Mouse (Mus musculus) limb, embryonic 11.5 days (tissue): Measurements from ENCODE around the gene Gsk3b. TPM values are rescaled to one million over a fixed set of nuclear protein-coding genes. Genes with fewer than 3 reads are reported as not detected.

ENCODE experiments used
- ATAC-seq: fragments of 200-750 bp; cut with Nextera tagmentation; 2 replicates; pipeline ENCODE4 v1.8.0; 2017; ENCODE audit warnings: low read depth; ENCODE audit not compliant: insufficient number of reproducible peaks, low FRiP score, low TSS enrichment
- DNase-seq: peaks from one replicate; pipeline ENCODE4 v3.0.0-alpha.2; 2015; ENCODE audit warnings: low spot score
- H3K27ac ChIP-seq: fragments of 300-500 bp; sonication (generic); replicated peaks from 2 replicates; pipeline ENCODE4 v1.5.1; 2014; ENCODE audit warnings: low read depth, mild to moderate bottlenecking, low read length
- H3K27me3 ChIP-seq: fragments of 300-500 bp; sonication (generic); 2 replicates; pipeline ENCODE4 v1.6.1; 2014; ENCODE audit warnings: mild to moderate bottlenecking, low read length, mixed read lengths; ENCODE audit not compliant: control insufficient read depth, insufficient read depth
- H3K36me3 ChIP-seq: fragments of 300-500 bp; sonication (generic); 2 replicates; pipeline ENCODE4 v1.6.1; 2014; ENCODE audit warnings: mild to moderate bottlenecking, low read length, moderate library complexity, mixed read lengths; ENCODE audit not compliant: control insufficient read depth, insufficient read depth
- H3K4me1 ChIP-seq: fragments of 300-500 bp; sonication (generic); 2 replicates; pipeline ENCODE4 v1.6.1; 2014; ENCODE audit warnings: low read length, mixed read lengths; ENCODE audit not compliant: control insufficient read depth, insufficient read depth
- H3K4me2 ChIP-seq: fragments of 300-500 bp; sonication (generic); 2 replicates; pipeline ENCODE4 v1.6.1; 2014; ENCODE audit warnings: low read depth, mild to moderate bottlenecking, moderate library complexity; ENCODE audit not compliant: severe bottlenecking
- H3K4me3 ChIP-seq: fragments of 300-500 bp; sonication (generic); 2 replicates; pipeline ENCODE4 v1.5.1; 2014; ENCODE audit warnings: low read depth, low read length
- H3K9ac ChIP-seq: fragments of 300-500 bp; sonication (generic); 2 replicates; pipeline ENCODE4 v1.6.1; 2014; ENCODE audit warnings: mild to moderate bottlenecking, low read length
- H3K9me3 ChIP-seq: fragments of 300-500 bp; sonication (generic); 2 replicates; pipeline ENCODE4 v1.6.1; 2016; ENCODE audit warnings: low read length; ENCODE audit not compliant: control insufficient read depth
- WGBS: fragments of 180-500 bp; shearing (Covaris S2); extraction: QIAGEN DNeasy Blood & Tissue Kit; methylation state at CpG from one replicate; pipeline ENCODE4 v1.1.7; 2014; 5-methylcytosine and 5-hydroxymethylcytosine counted together
- polyA plus RNA-seq: library from polyadenylated mRNA; unstranded; fragments of >200 nt; fragmentation: Nextera tagmentation; extraction: Ambion mirVana; gene quantifications from 2 replicates; pipeline ENCODE4 v1.2.1, GENCODE M21; 2014

The Gsk3b gene
- polyA plus RNA-seq, 1 experiment from 2014 or later = 70.4 TPM

- no peak overlapping the region for H3K27ac ChIP-seq
- 79% methylated on average over 14 of the region's 14 CpGs for WGBS
- no peak for DNase-seq
- no peak overlapping the region for H3K4me3 ChIP-seq
- no peaks in the 10 kb centered on the region for H3K36me3 ChIP-seq
- H3K9ac ChIP-seq = no peak overlapping the region
- no peak for ATAC-seq
- H3K27me3 ChIP-seq = no peaks in the 10 kb centered on the region
- H3K4me2 ChIP-seq = no peak overlapping the region
- no peaks in the 10 kb centered on the region; the same call in 1 of the 2 replicates for H3K9me3 ChIP-seq
- H3K4me1 ChIP-seq = no peaks in the 10 kb centered on the region
Observed at GRCm38 (mm10) chr16:38254001-38254400, 165.2 kb downstream of the Gsk3b start.

- no peaks in the 10 kb centered on the region; the same call in 1 of the 2 replicates for H3K9me3 ChIP-seq
- DNase-seq (no peak), ATAC-seq (no peak)
- no peak overlapping the region for H3K9ac ChIP-seq
- WGBS = 82% methylated on average over 4 of the region's 4 CpGs
- H3K36me3 ChIP-seq = no peaks in the 10 kb centered on the region
- no peak overlapping the region for H3K4me2 ChIP-seq
- H3K4me3 ChIP-seq = no peak overlapping the region
- no peak overlapping the region for H3K27ac ChIP-seq
- no peaks in the 10 kb centered on the region for H3K27me3 ChIP-seq
- H3K4me1 ChIP-seq = no peaks in the 10 kb centered on the region
Observed at GRCm38 (mm10) chr16:38255107-38255506, 166.3 kb downstream of the Gsk3b start.

GRCm38 (mm10) chr16:38255927-38256326, 167.1 kb downstream of the Gsk3b start:
- 91% methylated on average over 9 of the region's 9 CpGs for WGBS
- H3K27me3 ChIP-seq = no peaks in the 10 kb centered on the region
- H3K4me3 ChIP-seq = no peak overlapping the region
- no peak overlapping the region for H3K27ac ChIP-seq
- DNase-seq = no peak
- H3K9ac ChIP-seq = no peak overlapping the region
- H3K4me1 ChIP-seq = no peaks in the 10 kb centered on the region
- no peaks in the 10 kb centered on the region; the same call in 1 of the 2 replicates for H3K9me3 ChIP-seq
- no peaks in the 10 kb centered on the region for H3K36me3 ChIP-seq
- no peak overlapping the region for H3K4me2 ChIP-seq
- no peak for ATAC-seq

GRCm38 (mm10) chr16:38271601-38272000, 182.8 kb downstream of the Gsk3b start:
- no peak overlapping the region for H3K4me3 ChIP-seq
- H3K4me1 ChIP-seq = no peaks in the 10 kb centered on the region
- no peak for ATAC-seq
- H3K27ac ChIP-seq = no peak overlapping the region
- WGBS = 65% methylated on average over 3 of the region's 3 CpGs
- no peaks in the 10 kb centered on the region for H3K27me3 ChIP-seq
- DNase-seq = no peak
- no peak overlapping the region for H3K9ac ChIP-seq
- no peak overlapping the region for H3K4me2 ChIP-seq
- H3K9me3 ChIP-seq = no peaks in the 10 kb centered on the region
- no peaks in the 10 kb centered on the region for H3K36me3 ChIP-seq

- Histone ChIP-seq H3K36me3 (no peaks in the 10 kb centered on the region), H3K9me3 (no peaks in the 10 kb centered on the region), H3K27ac (no peak overlapping the region), H3K9ac (no peak overlapping the region), H3K4me3 (no peak overlapping the region), H3K4me1 (no peaks in the 10 kb centered on the region), H3K4me2 (no peak overlapping the region), H3K27me3 (no peaks in the 10 kb centered on the region)
- ATAC-seq = no peak
- WGBS = 88% methylated on average over 5 of the region's 5 CpGs
- no peak for DNase-seq
Observed at GRCm38 (mm10) chr16:38272483-38272882, 183.7 kb downstream of the Gsk3b start.

- Histone ChIP-seq H3K36me3 (no peaks in the 10 kb centered on the region), H3K4me2 (no peak overlapping the region), H3K9ac (no peak overlapping the region), H3K4me3 (no peak overlapping the region), H3K27me3 (no peaks in the 10 kb centered on the region), H3K27ac (no peak overlapping the region), H3K4me1 (no peaks in the 10 kb centered on the region), H3K9me3 (no peaks in the 10 kb centered on the region)
- WGBS = 88% methylated on average over 2 of the region's 2 CpGs
- DNase-seq (no peak), ATAC-seq (no peak)
Observed at GRCm38 (mm10) chr16:38274737-38275136, 185.9 kb downstream of the Gsk3b start.

- H3K4me2 ChIP-seq = no peak overlapping the region
- WGBS = 91% methylated on average over 5 of the region's 5 CpGs
- no peak overlapping the region for H3K9ac ChIP-seq
- H3K27me3 ChIP-seq = no peaks in the 10 kb centered on the region
- H3K36me3 ChIP-seq = no peaks in the 10 kb centered on the region
- no peaks in the 10 kb centered on the region for H3K9me3 ChIP-seq
- ATAC-seq (no peak), DNase-seq (no peak)
- H3K4me1 ChIP-seq = no peaks in the 10 kb centered on the region
- H3K27ac ChIP-seq = no peak overlapping the region
- H3K4me3 ChIP-seq = no peak overlapping the region
Observed at GRCm38 (mm10) chr16:38279794-38280193, 191.0 kb downstream of the Gsk3b start.

GRCm38 (mm10) chr16:38280951-38281350, 192.2 kb downstream of the Gsk3b start:
- H3K4me1 ChIP-seq = no peaks in the 10 kb centered on the region
- ATAC-seq (no peak), DNase-seq (no peak)
- no peak overlapping the region for H3K4me3 ChIP-seq
- no peak overlapping the region for H3K4me2 ChIP-seq
- no peak overlapping the region for H3K9ac ChIP-seq
- no peaks in the 10 kb centered on the region for H3K9me3 ChIP-seq
- no peaks in the 10 kb centered on the region for H3K27me3 ChIP-seq
- 86% methylated on average over 7 of the region's 7 CpGs for WGBS
- H3K36me3 ChIP-seq = no peaks in the 10 kb centered on the region
- H3K27ac ChIP-seq = no peak overlapping the region

- Histone ChIP-seq H3K36me3 (no peaks in the 10 kb centered on the region), H3K4me1 (no peaks in the 10 kb centered on the region), H3K27me3 (no peaks in the 10 kb centered on the region), H3K27ac (no peak overlapping the region), H3K4me2 (no peak overlapping the region), H3K9me3 (no peaks in the 10 kb centered on the region), H3K9ac (no peak overlapping the region), H3K4me3 (no peak overlapping the region)
- ATAC-seq (no peak), DNase-seq (no peak)
- whole genome bisulfite sequencing = 83% methylated on average over 7 of the region's 7 CpGs
Observed at GRCm38 (mm10) chr16:38282559-38283160, 193.9 kb downstream of the Gsk3b start.
